Mouse (Mus musculus): ENCODE data around the gene Foxn3. TPM values are rescaled to one million over a fixed set of nuclear protein-coding genes. Genes with fewer than 3 reads are reported as not detected.
A peak's percentile ranks its signal among the peaks of the same experiment; 100 is the strongest.

The Foxn3 gene
- total RNA-seq, 1 experiment from 2014 or later, result 96.6 TPM

- no peak for ATAC-seq (replicated peaks; ENCODE audit: insufficient number of reproducible peaks, low FRiP score, low TSS enrichment, poor library complexity, severe bottlenecking)
Measured at GRCm38 (mm10) chr12:99536426-99536825, 27.0 kb downstream of the Foxn3 start.

- no peak for ATAC-seq (replicated peaks; ENCODE audit: insufficient number of reproducible peaks, low FRiP score, low TSS enrichment, poor library complexity, severe bottlenecking)
Measured at GRCm38 (mm10) chr12:99532342-99532741, 31.0 kb downstream of the Foxn3 start.

GRCm38 (mm10) chr12:99529687-99530411, 33.5 kb downstream of the Foxn3 start:
- ATAC-seq (replicated peaks; ENCODE audit: insufficient number of reproducible peaks, low FRiP score, low TSS enrichment, poor library complexity, severe bottlenecking), result no peak

GRCm38 (mm10) chr12:99528958-99529357, 34.4 kb downstream of the Foxn3 start:
- ATAC-seq (replicated peaks; ENCODE audit: insufficient number of reproducible peaks, low FRiP score, low TSS enrichment, poor library complexity, severe bottlenecking), result no peak

GRCm38 (mm10) chr12:99527452-99527851, 35.9 kb downstream of the Foxn3 start:
- no peak for ATAC-seq (replicated peaks; ENCODE audit: insufficient number of reproducible peaks, low FRiP score, low TSS enrichment, poor library complexity, severe bottlenecking)

GRCm38 (mm10) chr12:99526571-99527140, 36.7 kb downstream of the Foxn3 start:
- 0 out of 2 replicates have a peak, but pooled peaks have one; percentile 37 for ATAC-seq (replicated peaks; ENCODE audit: insufficient number of reproducible peaks, low FRiP score, low TSS enrichment, poor library complexity, severe bottlenecking)

GRCm38 (mm10) chr12:99522882-99523281, 40.5 kb downstream of the Foxn3 start:
- peak; percentile 83 for ATAC-seq (replicated peaks; ENCODE audit: insufficient number of reproducible peaks, low FRiP score, low TSS enrichment, poor library complexity, severe bottlenecking)

- ATAC-seq (replicated peaks; ENCODE audit: insufficient number of reproducible peaks, low FRiP score, low TSS enrichment, poor library complexity, severe bottlenecking), result no peak
Measured at GRCm38 (mm10) chr12:99519862-99520261, 43.5 kb downstream of the Foxn3 start.

- ATAC-seq (replicated peaks; ENCODE audit: insufficient number of reproducible peaks, low FRiP score, low TSS enrichment, poor library complexity, severe bottlenecking), result no peak
Measured at GRCm38 (mm10) chr12:99519191-99519614, 44.2 kb downstream of the Foxn3 start.

- ATAC-seq (replicated peaks; ENCODE audit: insufficient number of reproducible peaks, low FRiP score, low TSS enrichment, poor library complexity, severe bottlenecking), result no peak
Measured at GRCm38 (mm10) chr12:99518640-99519039, 44.7 kb downstream of the Foxn3 start.

GRCm38 (mm10) chr12:99518126-99518525, 45.3 kb downstream of the Foxn3 start:
- no peak for ATAC-seq (replicated peaks; ENCODE audit: insufficient number of reproducible peaks, low FRiP score, low TSS enrichment, poor library complexity, severe bottlenecking)

GRCm38 (mm10) chr12:99517296-99517695, 46.1 kb downstream of the Foxn3 start:
- ATAC-seq (replicated peaks; ENCODE audit: insufficient number of reproducible peaks, low FRiP score, low TSS enrichment, poor library complexity, severe bottlenecking), result no peak

GRCm38 (mm10) chr12:99515481-99515880, 47.9 kb downstream of the Foxn3 start:
- no peak for ATAC-seq (replicated peaks; ENCODE audit: insufficient number of reproducible peaks, low FRiP score, low TSS enrichment, poor library complexity, severe bottlenecking)

GRCm38 (mm10) chr12:99511644-99512043, 51.7 kb downstream of the Foxn3 start:
- peak; percentile 56; the same call in 1 of the 2 replicates for ATAC-seq (replicated peaks; ENCODE audit: insufficient number of reproducible peaks, low FRiP score, low TSS enrichment, poor library complexity, severe bottlenecking)

GRCm38 (mm10) chr12:99510759-99511158, 52.6 kb downstream of the Foxn3 start:
- ATAC-seq (replicated peaks; ENCODE audit: insufficient number of reproducible peaks, low FRiP score, low TSS enrichment, poor library complexity, severe bottlenecking), result no peak

GRCm38 (mm10) chr12:99502225-99502624, 61.2 kb downstream of the Foxn3 start:
- no peak for ATAC-seq (replicated peaks; ENCODE audit: insufficient number of reproducible peaks, low FRiP score, low TSS enrichment, poor library complexity, severe bottlenecking)

GRCm38 (mm10) chr12:99498978-99499694, 64.2 kb downstream of the Foxn3 start:
- no peak for ATAC-seq (replicated peaks; ENCODE audit: insufficient number of reproducible peaks, low FRiP score, low TSS enrichment, poor library complexity, severe bottlenecking)

- no peak for ATAC-seq (replicated peaks; ENCODE audit: insufficient number of reproducible peaks, low FRiP score, low TSS enrichment, poor library complexity, severe bottlenecking)
Measured at GRCm38 (mm10) chr12:99498189-99498977, 65.0 kb downstream of the Foxn3 start.

GRCm38 (mm10) chr12:99496945-99497344, 66.4 kb downstream of the Foxn3 start:
- ATAC-seq (replicated peaks; ENCODE audit: insufficient number of reproducible peaks, low FRiP score, low TSS enrichment, poor library complexity, severe bottlenecking), result peak; percentile 41; the same call in 1 of the 2 replicates

Data from monocyte, adult 5-6 weeks (primary cell).